Mouse (Mus musculus): ENCODE data around the gene Tapbp.
A peak's percentile ranks its signal among the peaks of the same experiment; 100 is the strongest.

Tapbp gene

DNA sequence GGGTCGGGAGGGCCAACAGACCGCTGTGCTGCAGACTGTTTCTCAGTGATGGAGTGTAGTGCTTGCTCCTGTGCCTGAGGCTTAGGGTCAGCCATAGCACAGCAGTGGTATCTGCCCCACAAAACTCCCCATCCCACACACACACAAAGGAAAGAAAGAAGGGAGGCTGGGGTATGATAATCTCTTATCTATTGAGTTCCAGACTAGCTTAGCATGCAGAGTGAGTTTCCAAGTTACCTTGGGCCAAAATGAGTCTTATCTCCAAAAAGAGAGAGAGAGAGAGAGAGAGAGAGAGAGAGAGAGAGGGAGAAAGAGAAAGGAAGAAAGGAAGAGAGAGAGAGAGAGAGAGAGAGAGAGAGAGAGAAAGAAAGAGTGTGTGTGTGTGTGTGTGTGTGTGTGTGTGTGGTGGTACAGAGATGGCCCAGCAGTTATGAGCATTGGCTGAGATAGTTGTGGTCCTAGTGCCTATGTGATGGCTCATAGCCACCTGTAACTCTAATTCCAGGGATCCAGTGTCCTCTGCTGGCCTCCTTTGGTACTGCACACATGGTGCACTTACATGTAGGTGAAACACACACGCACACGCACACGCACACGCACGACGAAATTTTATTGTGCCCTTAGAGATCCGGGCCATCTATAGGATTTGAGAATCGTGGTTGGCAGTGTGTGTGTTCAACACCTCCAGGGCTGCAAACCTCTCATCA lies 9.0 kb downstream of the Tapbp start:
- peak; percentile 50 to 69 for DNase-seq

DNA sequence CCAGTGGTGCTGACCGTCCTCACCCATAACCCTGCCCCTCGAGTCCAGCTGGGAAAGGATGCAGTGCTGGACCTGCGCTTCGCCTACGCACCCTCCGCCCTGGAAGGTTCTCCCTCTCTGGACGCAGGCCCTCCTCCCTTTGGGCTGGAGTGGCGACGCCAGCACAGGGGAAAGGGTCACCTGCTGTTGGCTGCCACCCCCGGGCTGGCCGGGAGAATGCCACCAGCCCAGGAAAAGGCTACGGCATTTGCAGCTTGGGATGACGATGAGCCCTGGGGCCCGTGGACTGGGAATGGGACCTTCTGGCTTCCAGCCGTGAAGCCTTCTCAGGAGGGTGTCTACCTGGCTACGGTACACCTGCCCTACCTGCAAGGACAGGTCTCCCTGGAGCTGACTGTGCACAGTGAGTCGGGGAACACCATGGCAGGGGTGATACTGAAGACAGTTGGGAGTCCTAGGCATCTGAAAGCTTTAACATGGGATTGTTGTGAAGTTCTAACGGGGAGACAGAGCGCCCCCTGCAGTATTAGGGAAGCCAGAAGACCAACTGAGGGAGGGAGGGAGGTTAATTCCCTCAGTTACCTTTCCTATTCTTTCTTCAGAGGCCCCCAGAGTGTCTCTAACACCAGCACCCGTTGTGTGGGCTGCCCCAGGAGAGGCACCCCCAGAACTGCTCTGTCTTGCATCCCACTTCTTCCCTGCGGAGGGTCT lies 9.9 kb downstream of the Tapbp start:
- peak in 1 of 2 experiments; percentile 45 for DNase-seq

DNA sequence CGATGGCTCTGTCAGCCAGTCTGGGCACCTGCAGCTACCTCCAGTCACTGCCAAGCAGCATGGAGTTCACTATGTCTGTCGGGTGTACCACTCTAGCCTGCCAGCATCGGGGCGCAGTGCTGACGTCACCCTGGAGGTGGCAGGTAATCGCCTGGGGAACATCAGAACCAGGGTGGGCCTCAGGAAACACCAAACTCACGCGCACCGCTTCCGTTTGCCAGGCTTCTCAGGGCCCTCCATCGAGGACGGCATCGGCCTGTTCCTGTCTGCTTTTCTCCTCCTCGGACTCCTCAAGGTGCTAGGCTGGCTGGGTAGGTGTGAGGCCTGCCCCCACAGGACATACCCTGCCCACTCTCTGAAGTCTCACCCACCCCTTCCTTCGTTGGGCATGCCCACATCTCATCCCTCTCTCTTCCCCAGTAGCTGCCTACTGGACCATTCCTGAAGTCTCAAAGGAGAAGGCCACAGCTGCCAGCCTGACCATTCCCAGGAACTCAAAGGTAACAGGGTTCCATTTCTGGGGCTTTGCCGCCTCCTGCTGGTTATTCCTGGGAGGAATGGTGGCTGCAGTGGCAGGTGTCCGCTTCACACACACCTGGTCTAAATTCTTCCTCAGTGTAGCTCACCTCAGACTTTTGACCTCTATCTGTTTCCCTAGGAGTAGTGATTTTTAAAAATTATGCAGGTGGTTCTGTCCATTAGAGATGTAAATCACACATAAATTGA lies 10.7 kb downstream of the Tapbp start:
- peak; percentile 49 to 56 for DNase-seq

GRCm38 (mm10) chr17:33928251-33928947 lies 12.7 kb downstream of the Tapbp start:
- peak in 1 of 2 experiments; percentile 24 for DNase-seq

DNA sequence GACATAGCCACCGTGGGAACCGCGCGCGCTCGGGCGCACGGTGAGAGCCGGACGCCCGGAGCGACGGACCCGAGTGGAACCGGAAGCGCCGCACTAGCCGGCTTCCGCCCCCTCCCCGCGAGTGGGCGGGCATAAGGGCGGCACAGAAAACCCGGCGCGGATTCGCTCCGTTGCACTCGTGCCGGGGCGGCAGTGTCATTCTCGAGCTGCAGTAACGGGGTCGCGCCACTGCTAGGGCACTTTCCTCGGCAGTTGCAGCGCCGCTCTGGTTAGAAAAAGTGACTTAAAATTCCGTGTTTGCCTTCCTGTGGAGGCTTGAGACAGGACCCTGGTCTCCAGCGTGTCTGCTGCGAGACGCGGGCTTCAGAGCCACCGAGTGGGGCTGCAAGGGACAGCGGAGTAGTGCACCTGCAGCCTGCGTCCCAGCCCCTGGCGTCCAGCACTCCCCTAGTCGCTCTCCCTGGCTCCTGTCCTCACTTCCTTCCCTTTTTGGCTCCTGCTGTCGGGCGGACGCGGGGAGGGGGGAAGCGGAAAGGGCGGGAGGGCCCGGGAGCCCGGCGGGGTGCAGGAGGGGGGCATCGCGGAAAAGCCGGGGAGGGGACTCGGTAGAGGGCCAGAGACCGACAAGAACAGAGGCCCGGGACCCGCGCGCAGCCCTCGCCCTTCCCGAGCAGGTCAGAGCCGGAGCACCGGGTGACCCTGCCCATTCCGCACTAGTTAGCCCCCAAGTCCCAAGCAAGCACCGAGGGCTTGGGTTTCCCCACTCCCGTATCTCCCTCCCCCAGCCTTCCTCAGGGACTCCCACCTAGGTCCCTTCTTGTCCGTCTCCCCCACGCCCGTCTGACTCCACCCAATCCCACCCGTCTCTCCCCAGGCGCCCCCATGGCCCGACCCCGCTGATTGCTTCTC lies 13.9 kb downstream of the Tapbp start, which contains the start of gene Rgl2:
Rgl2 (plus strand) TSS at position 173 of the 909 bp plus-strand sequence.
- DNase-seq, result peak; percentile 92 to 94

GRCm38 (mm10) chr17:33930280-33931158 lies 14.8 kb downstream of the Tapbp start:
- peak; percentile 75 to 84 for DNase-seq

DNA sequence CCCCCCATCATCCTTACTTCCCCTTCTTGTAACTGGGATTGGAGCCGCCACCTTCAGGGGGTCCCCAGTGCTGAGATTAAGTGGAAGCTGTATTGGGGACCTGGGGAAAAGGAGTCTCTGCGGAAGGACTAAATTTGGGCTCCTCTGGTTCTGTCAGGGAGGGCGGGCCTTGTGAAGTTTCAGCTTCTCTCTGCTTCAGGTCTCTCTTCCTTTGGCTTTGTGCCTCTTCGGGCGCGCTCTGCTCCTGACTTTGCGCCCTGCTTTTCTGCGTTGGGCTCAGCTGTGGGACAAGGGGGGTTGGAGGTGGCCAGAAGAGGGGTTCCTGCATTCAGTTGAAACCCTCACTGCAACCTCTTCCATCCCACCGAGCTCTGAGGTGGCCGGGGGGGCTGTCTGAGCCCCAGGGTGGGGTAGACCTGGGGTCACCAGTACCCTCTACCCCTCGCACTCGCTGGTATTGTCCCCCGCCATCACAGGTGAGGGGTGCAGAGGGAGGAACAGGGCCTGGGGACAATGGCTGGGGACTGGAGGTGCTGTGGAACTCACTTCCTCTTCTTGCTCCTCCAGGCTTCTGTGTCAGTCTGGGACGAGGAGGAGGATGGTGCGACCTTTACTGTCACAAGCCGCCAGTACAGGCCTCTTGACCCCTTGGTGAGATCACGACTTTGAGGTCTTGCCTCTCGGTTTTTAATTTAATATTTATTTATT lies 15.6 kb downstream of the Tapbp start:
- peak in 1 of 2 experiments; percentile 39 for DNase-seq

DNA sequence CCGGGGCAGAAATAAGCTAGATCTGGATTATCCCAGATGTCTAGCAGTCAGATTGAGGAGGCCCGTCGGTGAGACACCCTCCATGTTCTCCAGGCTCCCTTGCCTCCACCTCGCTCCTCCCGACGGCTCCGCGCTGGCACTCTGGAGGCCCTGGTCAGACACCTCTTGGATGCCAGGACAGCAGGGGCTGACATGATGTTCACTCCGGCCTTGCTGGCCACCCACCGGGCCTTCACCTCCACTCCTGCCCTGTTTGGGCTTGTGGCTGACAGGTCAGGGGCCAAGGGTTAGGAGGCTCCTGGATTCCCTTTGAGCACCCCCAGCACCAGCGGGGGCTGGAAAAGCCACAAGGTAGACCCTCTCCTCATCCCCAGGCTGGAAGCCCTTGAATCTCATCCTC lies 16.2 kb downstream of the Tapbp start:
- peak in 1 of 2 experiments; percentile 56 for DNase-seq

GRCm38 (mm10) chr17:33932448-33932847 lies 16.7 kb downstream of the Tapbp start:
- DNase-seq, result no peak

- no peak for DNase-seq
These were observed 17.3 kb downstream of the Tapbp start for GRCm38 (mm10) chr17:33932970-33933369.

DNA sequence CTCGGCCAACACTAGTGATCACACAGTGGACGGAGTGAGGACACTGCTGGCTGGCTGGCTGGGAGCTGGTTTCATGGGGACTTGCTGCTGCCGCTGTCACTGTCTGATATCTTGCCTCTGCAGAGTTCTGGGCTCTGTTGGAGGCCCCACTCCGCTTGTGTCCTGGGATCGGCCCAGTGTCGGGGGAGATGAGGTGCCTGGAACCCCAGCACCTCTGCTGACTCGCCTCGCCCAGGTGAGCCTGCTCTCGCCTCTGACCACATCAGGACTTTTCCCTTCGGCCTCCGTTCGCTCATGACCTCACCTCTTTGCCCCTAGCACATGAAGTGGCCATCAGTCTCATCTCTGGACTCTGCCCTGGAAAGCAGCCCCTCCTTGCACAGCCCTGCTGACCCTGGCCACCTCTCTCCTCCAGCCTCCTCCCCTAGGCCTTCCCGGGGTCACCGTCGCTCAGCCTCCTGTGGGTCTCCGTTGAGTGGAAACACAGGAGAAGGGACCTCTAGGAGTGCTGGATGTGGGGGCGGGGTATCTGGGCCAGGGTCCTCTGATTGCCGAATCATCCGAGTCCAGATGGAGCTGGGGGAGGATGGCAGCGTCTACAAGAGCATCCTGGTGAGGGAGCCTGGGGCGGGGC lies 19.8 kb downstream of the Tapbp start:
- DNase-seq, result no peak

DNA sequence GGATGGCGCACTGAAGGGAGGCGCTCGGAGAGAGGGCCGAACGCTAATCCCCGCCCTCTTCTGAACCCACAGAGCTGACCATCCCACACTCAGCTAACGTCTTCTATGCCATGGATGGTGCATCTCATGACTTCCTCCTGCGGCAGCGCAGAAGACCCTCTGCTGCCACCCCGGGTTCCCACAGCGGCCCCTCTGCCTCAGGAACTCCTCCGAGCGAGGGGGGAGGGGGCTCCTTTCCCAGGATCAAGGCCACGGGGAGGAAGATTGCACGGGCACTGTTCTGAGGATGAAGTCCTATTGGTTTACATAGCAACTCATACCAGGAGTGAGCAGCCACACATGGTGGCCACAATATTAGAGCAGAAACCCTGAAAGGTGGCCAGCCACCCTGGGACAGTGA lies 21.3 kb downstream of the Tapbp start:
- DNase-seq, result no peak

DNA sequence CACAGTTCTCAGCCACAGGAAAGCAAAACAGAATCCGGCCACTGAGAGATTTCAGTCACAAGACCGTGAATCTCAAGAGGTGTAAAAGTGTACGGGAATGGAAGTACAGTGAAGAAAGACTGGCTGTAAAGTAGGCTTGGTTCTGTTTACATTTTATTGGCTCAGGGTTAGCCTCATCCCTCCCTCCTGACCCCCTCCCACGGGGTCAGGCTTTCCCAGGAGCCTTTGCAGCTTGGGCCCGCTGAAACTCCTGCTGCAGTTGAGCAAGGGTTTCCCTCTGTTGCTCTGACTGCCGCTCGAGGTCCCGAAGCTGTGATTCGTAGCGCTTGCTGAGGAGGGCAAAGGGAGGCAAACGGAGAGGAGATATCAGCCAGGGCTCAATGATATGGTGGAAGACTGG lies 23.1 kb downstream of the Tapbp start:
- DNase-seq, result no peak

DNA sequence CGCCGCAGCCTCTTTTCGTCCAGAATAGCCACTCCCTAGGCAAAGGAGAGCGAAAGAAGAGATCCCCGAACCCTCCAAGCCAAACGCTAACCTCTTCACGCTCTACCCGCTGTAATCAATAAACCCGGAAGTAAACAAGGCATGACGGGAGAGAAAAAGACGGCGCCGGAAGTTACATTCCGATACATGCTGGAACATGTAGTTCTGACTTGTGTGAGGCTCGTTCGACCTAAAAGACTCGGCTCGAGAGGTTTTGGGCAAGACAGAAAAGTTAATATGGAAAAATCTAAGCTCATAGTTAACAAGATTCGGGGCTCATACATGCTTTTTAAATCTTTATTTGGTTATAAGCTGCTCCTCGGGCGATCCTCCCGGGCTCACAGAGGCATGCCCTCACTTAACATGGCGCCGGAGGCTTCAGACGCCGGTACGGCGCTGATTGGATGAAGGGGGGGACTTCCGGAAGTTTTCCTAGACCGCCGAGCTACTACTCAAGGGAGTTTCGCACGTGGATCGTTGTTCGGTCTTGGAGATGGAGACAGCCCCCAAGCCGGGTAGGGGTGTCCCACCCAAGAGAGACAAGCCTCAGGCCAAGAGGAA lies 24.6 kb downstream of the Tapbp start, which contains the start of the genes Pfdn6 and Wdr46:
Pfdn6 (minus strand) TSS at position 138 of the 600 bp plus-strand sequence.
Wdr46 (plus strand) TSS at position 455 of the 600 bp plus-strand sequence.
- DNase-seq, result peak; percentile 91

DNA sequence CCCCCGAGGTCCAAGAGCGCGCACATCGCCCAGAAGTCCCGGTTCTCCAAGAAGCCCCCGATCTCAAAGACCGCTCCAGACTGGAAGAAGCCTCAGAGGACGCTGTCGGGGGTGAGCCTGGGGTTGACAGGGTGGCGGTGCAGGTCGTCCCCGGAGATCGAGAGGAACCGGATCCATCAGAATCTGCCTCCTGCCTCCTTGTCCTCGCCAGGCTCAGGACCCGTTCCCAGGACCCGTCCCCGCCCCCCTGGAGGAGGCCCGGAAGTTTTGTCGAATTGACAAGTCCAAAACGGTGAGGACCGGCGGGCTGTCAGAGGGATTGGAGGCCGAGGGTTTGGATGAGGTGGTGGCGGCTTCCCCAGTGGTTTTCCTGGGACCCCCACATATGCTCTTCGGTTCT lies 25.3 kb downstream of the Tapbp start:
- peak in 1 of 2 experiments; percentile 68 for DNase-seq

- DNase-seq, result no peak
These were observed 25.7 kb downstream of the Tapbp start for GRCm38 (mm10) chr17:33941381-33941780.

GRCm38 (mm10) chr17:33943454-33943853 lies 27.8 kb downstream of the Tapbp start:
- no peak for DNase-seq

DNA sequence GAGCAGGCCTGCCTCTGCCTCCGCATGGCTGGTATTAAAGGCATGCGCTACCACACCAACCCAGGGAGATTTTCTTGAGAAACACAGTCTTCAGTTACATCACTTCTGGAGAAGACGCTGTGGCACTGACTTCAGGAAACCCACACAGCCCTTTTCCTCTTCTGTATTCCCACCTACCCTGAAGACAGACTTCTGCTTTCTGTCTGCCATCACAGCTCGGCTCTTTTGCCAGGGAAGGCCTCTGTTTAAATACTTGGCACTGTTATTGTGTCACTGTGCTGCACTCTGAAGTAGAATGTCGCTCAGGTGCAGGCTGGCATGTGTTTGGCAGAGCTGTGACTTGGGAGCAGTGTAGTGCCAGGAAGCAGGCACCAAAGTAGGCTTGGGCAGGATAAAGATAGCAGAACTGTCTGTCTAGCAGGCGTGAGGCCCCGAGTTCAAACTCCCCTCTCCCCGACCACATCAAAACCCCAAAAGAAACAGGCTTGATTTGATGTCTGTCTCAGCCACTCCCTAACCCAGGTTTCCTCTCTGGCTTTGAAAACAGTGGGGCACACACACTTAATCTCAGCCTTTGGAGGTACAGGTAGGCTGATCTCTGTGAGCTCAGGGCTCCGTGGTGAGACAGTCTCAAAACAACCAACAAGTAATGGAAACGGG lies 31.9 kb downstream of the Tapbp start:
- DNase-seq, result no peak

Measured in kidney, postnatal 25 days (tissue).